Comparison of ENCODE assay signal across 9 mouse cellular contexts in genomic region chr4:33396222-33397176, GRCm38 (mm10).
DNase-seq lines count a peak whose midpoint lies in the region; ATAC-seq and TF ChIP-seq lines count a peak whose summit lies in the region.
"Had no signal": no experiment of that assay in that cellular context is flagged by ENCODE, and none has a peak within 500 bp of the region (broad histone marks: within the 10 kb centered on the region; RNA-seq: fewer than 3 reads in every experiment).

No protein-coding gene starts in this region.

- no peaks in the 10 kb centered on the region for H3K9me3 ChIP-seq in MEL (replicated peaks; ENCODE audit: insufficient read depth, low read length)
- H3K9me3 ChIP-seq in forebrain, postnatal 0 days (ENCODE audit: low read length): no peaks in the 10 kb centered on the region
- H3K9me3 ChIP-seq in hindbrain, embryonic 12.5 days (replicated peaks): no peaks in the 10 kb centered on the region
- H3K9me3 ChIP-seq: limb, embryonic 15.5 days had no signal

- H3K4me2 ChIP-seq in forebrain, postnatal 0 days (ENCODE audit: low read depth): no peak overlapping the region
- no peak overlapping the region for H3K4me2 ChIP-seq in hindbrain, embryonic 12.5 days (replicated peaks)
- H3K4me2 ChIP-seq: limb, embryonic 15.5 days had no signal

- TF ChIP-seq RAD21 in MEL (IDR thresholded peaks at IDR 0.05; ENCODE audit: low read depth, low read length): peak; percentile 92

- H3K36me3 ChIP-seq in MEL (ENCODE audit: control insufficient read depth in 1 of 2, insufficient read depth in 2 of 2, low read length in 2 of 2): no peaks in the 10 kb centered on the region; a peak in 3 of 4 replicates
- no peaks in the 10 kb centered on the region for H3K36me3 ChIP-seq in forebrain, postnatal 0 days (ENCODE audit: insufficient read depth)
- no peaks in the 10 kb centered on the region for H3K36me3 ChIP-seq in hindbrain, embryonic 12.5 days

- H3K9ac ChIP-seq in MEL (ENCODE audit: control insufficient read depth, low read depth, low read length, poor library complexity, severe bottlenecking): no peak overlapping the region
- H3K9ac ChIP-seq in forebrain, postnatal 0 days: no peak overlapping the region
- H3K9ac ChIP-seq in hindbrain, embryonic 12.5 days: no peak overlapping the region
- H3K9ac ChIP-seq: limb, embryonic 15.5 days had no signal

- no peaks in the 10 kb centered on the region for H3K4me1 ChIP-seq in MEL (ENCODE audit: control insufficient read depth in 1 of 2, insufficient read depth in 2 of 2, low read length in 2 of 2)
- H3K4me1 ChIP-seq in forebrain, postnatal 0 days (ENCODE audit: insufficient read depth): no peaks in the 10 kb centered on the region
- H3K4me1 ChIP-seq in hindbrain, embryonic 12.5 days: no peaks in the 10 kb centered on the region
- H3K4me1 ChIP-seq: limb, embryonic 15.5 days had no signal

- no peak for TF ChIP-seq POLR2A in MEL (IDR thresholded peaks at IDR 0.05; ENCODE audit: control insufficient read depth in 1 of 2, insufficient read depth in 1 of 2, low read depth in 1 of 2, low read length in 2 of 2, poor library complexity in 1 of 2)

- 50% methylated on average over 3 of the region's 3 CpGs for WGBS in forebrain, postnatal 0 days
- 55% methylated on average over 3 of the region's 3 CpGs for WGBS in hindbrain, embryonic 12.5 days

- no peak overlapping the region for H3K27ac ChIP-seq in MEL (ENCODE audit: control insufficient read depth, low read depth, low read length)
- no peak overlapping the region for H3K27ac ChIP-seq in forebrain, postnatal 0 days (ENCODE audit: low read depth, low read length)
- no peak overlapping the region for H3K27ac ChIP-seq in hindbrain, embryonic 12.5 days
- H3K27ac ChIP-seq: limb, embryonic 15.5 days had no signal

- no peak for TF ChIP-seq EP300 in MEL (IDR thresholded peaks at IDR 0.05; ENCODE audit: low read depth in 1 of 2, low read length in 2 of 2)

- H3K4me3 ChIP-seq in MEL (ENCODE audit: control insufficient read depth in 1 of 2, insufficient read depth in 1 of 2, low read depth in 2 of 2, low read length in 2 of 2): no peak overlapping the region
- H3K4me3 ChIP-seq in forebrain, postnatal 0 days (ENCODE audit: low read depth, low read length): no peak overlapping the region
- H3K4me3 ChIP-seq in hindbrain, embryonic 12.5 days: no peak overlapping the region
- H3K4me3 ChIP-seq: limb, embryonic 15.5 days had no signal

- peak; percentile 93 for ATAC-seq in forebrain, postnatal 0 days
- peak; percentile 79 for ATAC-seq in hindbrain, embryonic 12.5 days (ENCODE audit: low FRiP score)

- DNase-seq in MEL (ENCODE audit: low read depth, low spot score): peak; percentile 85
- peak; percentile 77 for DNase-seq in cerebellum, adult 11 months
- peak; percentile 92 for DNase-seq in forebrain, postnatal 0 days
- DNase-seq in layer of hippocampus, postnatal 14 days (ENCODE audit: low spot score in 2 of 2): peak; percentile 83 to 92
- DNase-seq in lung, postnatal 25 days (ENCODE audit: low spot score): peak; percentile 78
- DNase-seq in retina, postnatal 7 days (ENCODE audit: low read depth, low spot score): peak; percentile 80
- DNase-seq in thymus, postnatal 4 days: peak; percentile 88

- peak; percentile 83 to 92 (median 89) for TF ChIP-seq CTCF in MEL (IDR thresholded peaks at IDR 0.05 in 2 of 3, conservative IDR thresholded peaks at IDR 0.05 in 1 of 3; ENCODE audit: control insufficient read depth in 1 of 3, insufficient read depth in 1 of 3, low read depth in 2 of 3, low read length in 3 of 3, poor library complexity in 1 of 3, severe bottlenecking in 1 of 3)
- TF ChIP-seq CTCF in forebrain, postnatal 0 days (IDR thresholded peaks at IDR 0.05; ENCODE audit: low read depth): peak; percentile 98

- no peaks in the 10 kb centered on the region for H3K79me2 ChIP-seq in MEL (ENCODE audit: control insufficient read depth, insufficient read depth, low read length, poor library complexity)

- no peaks in the 10 kb centered on the region for H3K27me3 ChIP-seq in MEL (ENCODE audit: control insufficient read depth in 1 of 2, insufficient read depth in 2 of 2, low read length in 2 of 2)
- no peaks in the 10 kb centered on the region for H3K27me3 ChIP-seq in forebrain, postnatal 0 days (ENCODE audit: insufficient read depth, low read length)
- H3K27me3 ChIP-seq in hindbrain, embryonic 12.5 days: no peaks in the 10 kb centered on the region
- H3K27me3 ChIP-seq: limb, embryonic 15.5 days had no signal

TF ChIP-seq in MEL, 35 proteins besides CTCF, POLR2A, EP300 and RAD21:
- TF ChIP-seq RCOR1 (IDR thresholded peaks at IDR 0.05; ENCODE audit: low read depth, low read length) (no peak), MYC (IDR thresholded peaks at IDR 0.05; ENCODE audit: low read depth, low read length) (no peak), ZMIZ1 (IDR thresholded peaks at IDR 0.05; ENCODE audit: low read depth, low read length) (no peak), SMC3 (IDR thresholded peaks at IDR 0.05; ENCODE audit: low read depth, low read length) (peak; percentile 86), MAX (IDR thresholded peaks at IDR 0.05; ENCODE audit: low read length) (no peak), MYB (IDR thresholded peaks at IDR 0.05; ENCODE audit: low read depth, low read length) (no peak), MAZ (IDR thresholded peaks at IDR 0.05; ENCODE audit: low read depth, low read length) (no peak), USF2 (IDR thresholded peaks at IDR 0.05; ENCODE audit: borderline replicate concordance in 1 of 2, insufficient read depth in 1 of 2, low read depth in 1 of 2, low read length in 2 of 2) (no peak), TCF12 (IDR thresholded peaks at IDR 0.05; ENCODE audit: low read depth, low read length) (no peak), ZKSCAN1 (IDR thresholded peaks at IDR 0.05; ENCODE audit: low read depth, low read length) (no peak), ZC3H11A (IDR thresholded peaks at IDR 0.05; ENCODE audit: low read depth, low read length) (peak; percentile 72), HCFC1 (IDR thresholded peaks at IDR 0.05; ENCODE audit: low read depth, low read length) (no peak), NRF1 (IDR thresholded peaks at IDR 0.05; ENCODE audit: insufficient read depth, low read depth, low read length, poor library complexity, severe bottlenecking) (no peak), CHD1 (IDR thresholded peaks at IDR 0.05; ENCODE audit: low read depth, low read length) (no peak), E2F4 (IDR thresholded peaks at IDR 0.05; ENCODE audit: borderline replicate concordance, low read depth, low read length) (no peak), ZNF384 (IDR thresholded peaks at IDR 0.05; ENCODE audit: low read depth, low read length) (no peak), MAFK (IDR thresholded peaks at IDR 0.05; ENCODE audit: borderline replicate concordance, low read depth, low read length) (no peak)
